Mouse (Mus musculus): ENCODE results near the gene Nfkbib. TPM values are rescaled to one million over a fixed set of nuclear protein-coding genes. Genes with fewer than 3 reads are reported as not detected.

Gene Nfkbib
- polyA plus RNA-seq, 1 experiment from 2014 or later, result 29.3 TPM

- H3K27me3 ChIP-seq (ENCODE audit: control insufficient read depth, insufficient read depth, low read depth, low read length), result no peaks in the 10 kb centered on the region
- WGBS (ENCODE audit: insufficient replicate concordance), result under 1% methylated on average over 69 of the region's 70 CpGs
- H3K27ac ChIP-seq (ENCODE audit: low read length), result peak overlapping the region; percentile 99
- H3K9me3 ChIP-seq (replicated peaks; ENCODE audit: control insufficient read depth, low read length), result no peaks in the 10 kb centered on the region
- peak overlapping the region; percentile 93 for H3K4me3 ChIP-seq (ENCODE audit: low read depth, low read length)
- H3K4me2 ChIP-seq (ENCODE audit: low read depth, low read length), result peak overlapping the region; percentile 100
- H3K4me1 ChIP-seq (ENCODE audit: control insufficient read depth, low read depth, low read length), result peaks cover 47% of the 10 kb centered on the region
- H3K36me3 ChIP-seq (ENCODE audit: control insufficient read depth, insufficient read depth), result peaks cover 24% of the 10 kb centered on the region
- ATAC-seq (ENCODE audit: low read depth), result peak; percentile 88
- peak overlapping the region; percentile 95 for H3K9ac ChIP-seq (ENCODE audit: low read depth, low read length)
Measured at GRCm38 (mm10) chr7:28810107-28811066, 43.1 kb upstream of the Nfkbib start.

DNA sequence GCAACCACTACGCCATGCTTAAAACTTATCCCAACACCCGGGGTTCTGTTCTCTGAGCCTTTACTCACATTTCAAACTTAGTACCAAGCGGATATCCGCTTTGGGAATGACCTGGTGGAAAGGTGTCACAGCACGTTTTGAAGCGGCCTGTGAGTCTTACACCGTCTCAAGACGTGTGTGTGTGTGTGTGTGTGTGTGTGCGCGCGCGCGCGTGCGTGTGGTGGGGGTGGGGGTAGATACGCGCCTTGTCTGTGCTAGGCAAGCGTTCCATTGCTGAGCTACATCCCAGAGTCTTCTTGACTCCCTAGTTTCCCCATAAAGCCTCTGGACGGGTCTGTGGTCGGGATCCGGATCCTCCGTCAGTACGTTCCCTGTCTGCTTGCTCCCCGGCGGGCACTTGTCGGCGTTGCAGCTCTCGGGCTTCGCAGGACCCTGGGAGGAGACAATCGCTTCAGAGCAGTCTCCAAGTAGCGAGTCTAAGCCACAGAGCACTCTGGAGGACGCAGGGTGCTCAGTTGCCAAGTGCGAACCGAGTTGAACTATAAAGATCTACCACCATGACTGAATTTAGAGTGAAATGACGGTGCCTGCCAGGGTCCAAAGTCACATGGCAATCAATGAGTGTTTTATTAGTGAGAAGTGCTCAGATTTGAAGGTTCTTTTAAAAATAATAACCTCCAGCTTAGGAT, 42.2 kb upstream of the Nfkbib start:
- Histone ChIP-seq H3K4me1 (ENCODE audit: control insufficient read depth, low read depth, low read length) (peaks cover 44% of the 10 kb centered on the region), H3K4me3 (ENCODE audit: low read depth, low read length) (peak overlapping the region; percentile 93), H3K9me3 (replicated peaks; ENCODE audit: control insufficient read depth, low read length) (no peaks in the 10 kb centered on the region), H3K36me3 (ENCODE audit: control insufficient read depth, insufficient read depth) (peaks cover 16% of the 10 kb centered on the region), H3K27me3 (ENCODE audit: control insufficient read depth, insufficient read depth, low read depth, low read length) (no peaks in the 10 kb centered on the region), H3K27ac (ENCODE audit: low read length) (peak overlapping the region; percentile 99), H3K9ac (ENCODE audit: low read depth, low read length) (peak overlapping the region; percentile 95), H3K4me2 (ENCODE audit: low read depth, low read length) (peak overlapping the region; percentile 100)
- WGBS (ENCODE audit: insufficient replicate concordance), result under 1% methylated on average over 35 of the region's 35 CpGs
- peak; percentile 11; the same call in 1 of the 2 replicates for ATAC-seq (ENCODE audit: low read depth)

DNA sequence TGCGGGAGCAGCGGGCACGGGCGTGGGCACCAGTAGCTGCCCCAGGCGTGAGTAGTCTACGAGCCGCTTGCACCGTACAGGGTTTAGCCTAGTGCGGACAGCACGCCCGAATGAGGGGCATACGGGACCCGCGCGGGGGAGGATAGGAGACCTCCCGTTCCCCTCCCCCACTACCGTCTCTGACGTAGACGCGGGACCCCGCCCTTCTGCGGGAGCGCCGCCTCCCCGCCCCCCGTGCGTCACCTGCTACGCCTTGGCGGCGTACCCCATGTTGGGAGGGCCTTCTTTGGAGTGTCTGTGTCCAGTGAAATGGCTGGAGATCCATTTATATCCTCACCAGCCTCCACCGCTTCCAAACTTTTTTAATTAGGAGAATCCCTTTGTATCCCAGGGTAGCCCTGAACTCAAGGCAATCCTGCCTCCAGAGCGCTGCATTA, 41.7 kb upstream of the Nfkbib start:
- Histone ChIP-seq H3K27ac (ENCODE audit: low read length) (peak overlapping the region; percentile 99), H3K36me3 (ENCODE audit: control insufficient read depth, insufficient read depth) (peaks cover 10% of the 10 kb centered on the region), H3K27me3 (ENCODE audit: control insufficient read depth, insufficient read depth, low read depth, low read length) (no peaks in the 10 kb centered on the region), H3K4me2 (ENCODE audit: low read depth, low read length) (peak overlapping the region; percentile 100), H3K9ac (ENCODE audit: low read depth, low read length) (peak overlapping the region; percentile 95), H3K4me3 (ENCODE audit: low read depth, low read length) (peak overlapping the region; percentile 93), H3K4me1 (ENCODE audit: control insufficient read depth, low read depth, low read length) (peaks cover 41% of the 10 kb centered on the region), H3K9me3 (replicated peaks; ENCODE audit: control insufficient read depth, low read length) (no peaks in the 10 kb centered on the region)
- ATAC-seq (ENCODE audit: low read depth), result peak; percentile 57
- WGBS (ENCODE audit: insufficient replicate concordance), result under 1% methylated on average over 23 of the region's 32 CpGs

- H3K4me1 ChIP-seq (ENCODE audit: control insufficient read depth, low read depth, low read length), result peaks cover 41% of the 10 kb centered on the region
- no peaks in the 10 kb centered on the region for H3K27me3 ChIP-seq (ENCODE audit: control insufficient read depth, insufficient read depth, low read depth, low read length)
- 2% methylated on average over 35 of the region's 35 CpGs for WGBS (ENCODE audit: insufficient replicate concordance)
- no peaks in the 10 kb centered on the region for H3K9me3 ChIP-seq (replicated peaks; ENCODE audit: control insufficient read depth, low read length)
- peak within 1 kb of the TSS; percentile 99 for H3K27ac ChIP-seq (ENCODE audit: low read length)
- H3K9ac ChIP-seq (ENCODE audit: low read depth, low read length), result peak within 1 kb of the TSS; percentile 95
- peaks cover 4% of the 10 kb centered on the region for H3K36me3 ChIP-seq (ENCODE audit: control insufficient read depth, insufficient read depth)
- H3K4me2 ChIP-seq (ENCODE audit: low read depth, low read length), result peak within 1 kb of the TSS; percentile 100
- H3K4me3 ChIP-seq (ENCODE audit: low read depth, low read length), result peak within 1 kb of the TSS; percentile 93
- no peak for ATAC-seq (ENCODE audit: low read depth)
Measured at GRCm38 (mm10) chr7:28808221-28808941, 41.1 kb upstream of the Nfkbib start, which contains the start of gene Hnrnpl. TSS of gene Hnrnpl (plus strand) at chr7:28808541.

- H3K4me1 ChIP-seq (ENCODE audit: control insufficient read depth, low read depth, low read length), result peaks cover 41% of the 10 kb centered on the region
- ATAC-seq (ENCODE audit: low read depth), result no peak
- peak overlapping the region; percentile 100 for H3K4me2 ChIP-seq (ENCODE audit: low read depth, low read length)
- peak overlapping the region; percentile 99 for H3K27ac ChIP-seq (ENCODE audit: low read length)
- no peaks in the 10 kb centered on the region; the same call in 1 of the 2 replicates for H3K36me3 ChIP-seq (ENCODE audit: control insufficient read depth, insufficient read depth)
- H3K9me3 ChIP-seq (replicated peaks; ENCODE audit: control insufficient read depth, low read length), result no peaks in the 10 kb centered on the region
- H3K4me3 ChIP-seq (ENCODE audit: low read depth, low read length), result peak overlapping the region; percentile 93
- 58% methylated on average over 8 of the region's 8 CpGs for WGBS (ENCODE audit: insufficient replicate concordance)
- no peaks in the 10 kb centered on the region for H3K27me3 ChIP-seq (ENCODE audit: control insufficient read depth, insufficient read depth, low read depth, low read length)
- H3K9ac ChIP-seq (ENCODE audit: low read depth, low read length), result peak overlapping the region; percentile 95
Measured at GRCm38 (mm10) chr7:28807641-28808220, 40.4 kb upstream of the Nfkbib start.

GRCm38 (mm10) chr7:28806869-28807268, 39.6 kb upstream of the Nfkbib start:
- H3K27me3 ChIP-seq (ENCODE audit: control insufficient read depth, insufficient read depth, low read depth, low read length), result no peaks in the 10 kb centered on the region
- H3K4me2 ChIP-seq (ENCODE audit: low read depth, low read length), result no peak overlapping the region
- H3K36me3 ChIP-seq (ENCODE audit: control insufficient read depth, insufficient read depth), result no peaks in the 10 kb centered on the region
- no peak for ATAC-seq (ENCODE audit: low read depth)
- H3K4me1 ChIP-seq (ENCODE audit: control insufficient read depth, low read depth, low read length), result peaks cover 40% of the 10 kb centered on the region
- no peaks in the 10 kb centered on the region for H3K9me3 ChIP-seq (replicated peaks; ENCODE audit: control insufficient read depth, low read length)
- 56% methylated on average over 4 of the region's 4 CpGs for WGBS (ENCODE audit: insufficient replicate concordance)
- H3K4me3 ChIP-seq (ENCODE audit: low read depth, low read length), result no peak overlapping the region
- no peak overlapping the region for H3K27ac ChIP-seq (ENCODE audit: low read length)
- H3K9ac ChIP-seq (ENCODE audit: low read depth, low read length), result no peak overlapping the region

DNA sequence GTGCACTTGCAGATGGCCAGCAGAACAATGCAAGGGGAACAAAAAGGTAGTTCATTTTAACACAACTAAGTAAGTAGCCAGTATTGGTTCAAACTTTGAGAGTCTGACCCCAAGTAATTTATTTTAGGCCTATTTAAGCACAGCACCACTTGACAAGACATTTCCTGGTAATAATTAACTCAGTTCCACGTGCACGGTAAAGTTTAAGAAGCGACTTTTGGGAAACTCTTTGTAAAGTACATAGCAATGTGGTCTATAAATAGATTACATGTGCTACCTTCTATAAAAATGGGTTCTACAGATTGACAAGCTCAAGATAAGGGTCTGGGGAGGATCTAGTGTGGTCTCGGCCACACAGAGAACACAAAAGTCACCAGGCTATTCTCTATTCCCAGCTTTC, 36.4 kb upstream of the Nfkbib start:
- Histone ChIP-seq H3K9ac (ENCODE audit: low read depth, low read length) (no peak overlapping the region; the same call in 1 of the 2 replicates), H3K9me3 (replicated peaks; ENCODE audit: control insufficient read depth, low read length) (no peaks in the 10 kb centered on the region), H3K27ac (ENCODE audit: low read length) (peak overlapping the region; percentile 78), H3K4me2 (ENCODE audit: low read depth, low read length) (no peak overlapping the region), H3K4me1 (ENCODE audit: control insufficient read depth, low read depth, low read length) (peaks cover 38% of the 10 kb centered on the region), H3K4me3 (ENCODE audit: low read depth, low read length) (no peak overlapping the region), H3K36me3 (ENCODE audit: control insufficient read depth, insufficient read depth) (no peaks in the 10 kb centered on the region), H3K27me3 (ENCODE audit: control insufficient read depth, insufficient read depth, low read depth, low read length) (no peaks in the 10 kb centered on the region)
- 23% methylated on average over 4 of the region's 4 CpGs for WGBS (ENCODE audit: insufficient replicate concordance)
- no peak for ATAC-seq (ENCODE audit: low read depth)

- Histone ChIP-seq H3K36me3 (ENCODE audit: control insufficient read depth, insufficient read depth) (no peaks in the 10 kb centered on the region), H3K4me1 (ENCODE audit: control insufficient read depth, low read depth, low read length) (peaks cover 33% of the 10 kb centered on the region), H3K4me2 (ENCODE audit: low read depth, low read length) (peak overlapping the region; percentile 27; the same call in 1 of the 2 replicates), H3K27me3 (ENCODE audit: control insufficient read depth, insufficient read depth, low read depth, low read length) (no peaks in the 10 kb centered on the region), H3K27ac (ENCODE audit: low read length) (peak overlapping the region; percentile 78), H3K4me3 (ENCODE audit: low read depth, low read length) (no peak overlapping the region), H3K9me3 (replicated peaks; ENCODE audit: control insufficient read depth, low read length) (no peaks in the 10 kb centered on the region), H3K9ac (ENCODE audit: low read depth, low read length) (peak overlapping the region; percentile 21)
- 12% methylated on average over 10 of the region's 10 CpGs for WGBS (ENCODE audit: insufficient replicate concordance)
- ATAC-seq (ENCODE audit: low read depth), result peak; percentile 49
Measured at GRCm38 (mm10) chr7:28802846-28803588, 35.7 kb upstream of the Nfkbib start.
